Mouse (Mus musculus) embryonic fibroblast, embryonic 13.5 days (primary cell): ENCODE measurements around the gene Dda1.

Experiments
- CTCF ChIP-seq: IDR thresholded peaks from 2 replicates; pipeline ENCODE4 v1.5.1; 2011; ENCODE audit warnings: mild to moderate bottlenecking, control low read depth, low read length, moderate library complexity, borderline replicate concordance; ENCODE audit not compliant: insufficient read depth
- POLR2A ChIP-seq: IDR thresholded peaks from 2 replicates; pipeline ENCODE4 v1.6.1; 2011; ENCODE audit warnings: low read depth, mild to moderate bottlenecking, control low read depth, low read length, moderate library complexity

- no peak for TF ChIP-seq CTCF
- no peak for TF ChIP-seq POLR2A
These were observed 44.2 kb downstream of the Dda1 start for GRCm38 (mm10) chr8:71513018-71513754.
